Mouse (Mus musculus) intestine, embryonic 14.5 days (tissue): ENCODE results near the gene Stk17b. TPM values are rescaled to one million over a fixed set of nuclear protein-coding genes. Genes with fewer than 3 reads are reported as not detected.

Experiments used
- ATAC-seq: fragments of 200-750 bp; cut with Nextera tagmentation; replicated peaks from 2 replicates; pipeline ENCODE4 v1.8.0; 2017; ENCODE audit warnings: low read depth, moderate number of reproducible peaks, moderate TSS enrichment, moderate library complexity; ENCODE audit not compliant: low FRiP score, low TSS enrichment
- DNase-seq: peaks from one replicate; pipeline ENCODE4 v3.0.0-alpha.2; 2018; ENCODE audit warnings: low spot score
- H3K27ac ChIP-seq: fragments of 300-500 bp; sonication (generic); 2 replicates; pipeline ENCODE4 v1.5.1; 2014; ENCODE audit warnings: low read depth, mild to moderate bottlenecking, control low read depth
- H3K27me3 ChIP-seq: fragments of 300-500 bp; sonication (generic); replicated peaks from 2 replicates; pipeline ENCODE4 v1.6.1; 2014; ENCODE audit warnings: low read length, control low read depth; ENCODE audit not compliant: control insufficient read depth, insufficient read depth
- H3K36me3 ChIP-seq: fragments of 300-500 bp; sonication (generic); 2 replicates; pipeline ENCODE4 v1.6.1; 2014; ENCODE audit warnings: low read length, control low read depth; ENCODE audit not compliant: control insufficient read depth, insufficient read depth
- H3K4me1 ChIP-seq: fragments of 300-500 bp; sonication (generic); replicated peaks from 2 replicates; pipeline ENCODE4 v1.6.1; 2014; ENCODE audit warnings: low read length, control low read depth, mixed read lengths; ENCODE audit not compliant: control insufficient read depth, insufficient read depth
- H3K4me2 ChIP-seq: fragments of 300-500 bp; sonication (generic); 2 replicates; pipeline ENCODE4 v1.6.1; 2014; ENCODE audit warnings: low read length
- H3K4me3 ChIP-seq: fragments of 300-500 bp; sonication (generic); 2 replicates; pipeline ENCODE4 v1.5.1; 2014; ENCODE audit warnings: low read depth, low read length, control low read depth, mixed read lengths
- H3K9ac ChIP-seq: fragments of 300-500 bp; sonication (generic); 2 replicates; pipeline ENCODE4 v1.6.1; 2014; ENCODE audit warnings: mild to moderate bottlenecking, low read length
- H3K9me3 ChIP-seq: fragments of 300-500 bp; sonication (generic); 2 replicates; pipeline ENCODE4 v1.6.1; 2016; ENCODE audit warnings: low read length, control low read depth; ENCODE audit not compliant: control insufficient read depth
- WGBS: fragments of 180-500 bp; shearing (Covaris S2); extraction: QIAGEN DNeasy Blood & Tissue Kit; methylation state at CpG from one replicate; pipeline ENCODE4 v1.1.7; 2014; 5-methylcytosine and 5-hydroxymethylcytosine counted together
- polyA plus RNA-seq: library from polyadenylated mRNA; unstranded; fragments of >200 nt; fragmentation: Nextera tagmentation; extraction: Ambion mirVana; gene quantifications from 2 replicates; pipeline ENCODE4 v1.2.1, GENCODE M21; 2014

Gene Stk17b
- polyA plus RNA-seq, 1 experiment from 2014 or later, result 11.7 TPM

GRCm38 (mm10) chr1:53795081-53795480, 10.1 kb upstream of the Stk17b start:
- no peaks in the 10 kb centered on the region for H3K9me3 ChIP-seq
- ATAC-seq (no peak), DNase-seq (no peak)
- no peak overlapping the region for H3K9ac ChIP-seq
- no peak overlapping the region for H3K4me3 ChIP-seq
- H3K27ac ChIP-seq, result no peak overlapping the region
- H3K4me1 ChIP-seq, result no peaks in the 10 kb centered on the region
- WGBS, result 92% methylated on average over 5 of the region's 5 CpGs
- no peaks in the 10 kb centered on the region for H3K27me3 ChIP-seq
- H3K4me2 ChIP-seq, result no peak overlapping the region
- no peaks in the 10 kb centered on the region for H3K36me3 ChIP-seq

- Histone ChIP-seq H3K4me1 (no peaks in the 10 kb centered on the region), H3K9ac (no peak overlapping the region), H3K27ac (no peak overlapping the region), H3K4me3 (no peak overlapping the region), H3K9me3 (no peaks in the 10 kb centered on the region), H3K4me2 (no peak overlapping the region), H3K27me3 (no peaks in the 10 kb centered on the region), H3K36me3 (no peaks in the 10 kb centered on the region)
- DNase-seq (no peak), ATAC-seq (no peak)
- WGBS, result 87% methylated on average over 2 of the region's 2 CpGs
These were observed 9.3 kb upstream of the Stk17b start for GRCm38 (mm10) chr1:53794279-53794678.

GRCm38 (mm10) chr1:53791343-53791742, 6.3 kb upstream of the Stk17b start:
- no peak for DNase-seq
- H3K9me3 ChIP-seq, result no peaks in the 10 kb centered on the region
- no peak overlapping the region for H3K4me2 ChIP-seq
- 74% methylated on average over 2 of the region's 2 CpGs for WGBS
- no peaks in the 10 kb centered on the region for H3K36me3 ChIP-seq
- H3K27ac ChIP-seq, result no peak overlapping the region
- no peaks in the 10 kb centered on the region for H3K4me1 ChIP-seq
- H3K4me3 ChIP-seq, result no peak overlapping the region
- no peaks in the 10 kb centered on the region for H3K27me3 ChIP-seq
- no peak overlapping the region for H3K9ac ChIP-seq
- no peak for ATAC-seq

- ATAC-seq (peak; percentile 10), DNase-seq (peak; percentile 83)
- Histone ChIP-seq H3K27me3 (no peaks in the 10 kb centered on the region), H3K9ac (peak overlapping the region; percentile 84), H3K9me3 (no peaks in the 10 kb centered on the region), H3K27ac (peak overlapping the region; percentile 76), H3K4me3 (peak overlapping the region; percentile 85), H3K4me1 (no peaks in the 10 kb centered on the region), H3K4me2 (peak overlapping the region; percentile 75), H3K36me3 (no peaks in the 10 kb centered on the region)
- WGBS, result under 1% methylated on average over 17 of the region's 17 CpGs
These were observed 718 bp downstream of the Stk17b start for GRCm38 (mm10) chr1:53784291-53784720.

GRCm38 (mm10) chr1:53782956-53783355, 2.1 kb downstream of the Stk17b start:
- Histone ChIP-seq H3K9me3 (no peaks in the 10 kb centered on the region), H3K9ac (no peak overlapping the region), H3K27ac (no peak overlapping the region), H3K4me3 (no peak overlapping the region), H3K4me1 (no peaks in the 10 kb centered on the region), H3K27me3 (no peaks in the 10 kb centered on the region), H3K4me2 (no peak overlapping the region), H3K36me3 (no peaks in the 10 kb centered on the region)
- 91% methylated on average over 1 of the region's 1 CpGs for WGBS
- no peak for DNase-seq
- ATAC-seq, result no peak

GRCm38 (mm10) chr1:53782079-53782478, 2.9 kb downstream of the Stk17b start:
- H3K27ac ChIP-seq, result no peak overlapping the region
- DNase-seq (no peak), ATAC-seq (no peak)
- no peak overlapping the region for H3K4me3 ChIP-seq
- H3K36me3 ChIP-seq, result no peaks in the 10 kb centered on the region
- H3K27me3 ChIP-seq, result no peaks in the 10 kb centered on the region
- H3K9me3 ChIP-seq, result no peaks in the 10 kb centered on the region
- H3K4me1 ChIP-seq, result no peaks in the 10 kb centered on the region
- H3K9ac ChIP-seq, result no peak overlapping the region
- 83% methylated on average over 3 of the region's 3 CpGs for WGBS
- no peak overlapping the region for H3K4me2 ChIP-seq

GRCm38 (mm10) chr1:53781311-53781710, 3.7 kb downstream of the Stk17b start:
- ATAC-seq, result no peak
- no peaks in the 10 kb centered on the region for H3K36me3 ChIP-seq
- H3K4me2 ChIP-seq, result no peak overlapping the region
- H3K27me3 ChIP-seq, result no peaks in the 10 kb centered on the region
- 78% methylated on average over 1 of the region's 1 CpGs for WGBS
- no peaks in the 10 kb centered on the region for H3K4me1 ChIP-seq
- no peaks in the 10 kb centered on the region for H3K9me3 ChIP-seq
- no peak for DNase-seq
- no peak overlapping the region for H3K9ac ChIP-seq
- H3K27ac ChIP-seq, result no peak overlapping the region
- no peak overlapping the region for H3K4me3 ChIP-seq

GRCm38 (mm10) chr1:53776176-53776905, 8.7 kb downstream of the Stk17b start:
- Histone ChIP-seq H3K9me3 (no peaks in the 10 kb centered on the region), H3K4me3 (no peak overlapping the region), H3K27ac (no peak overlapping the region), H3K36me3 (no peaks in the 10 kb centered on the region), H3K4me1 (no peaks in the 10 kb centered on the region), H3K4me2 (no peak overlapping the region), H3K27me3 (no peaks in the 10 kb centered on the region), H3K9ac (no peak overlapping the region)
- WGBS, result 88% methylated on average over 7 of the region's 7 CpGs
- ATAC-seq, result no peak
- DNase-seq, result no peak

GRCm38 (mm10) chr1:53775545-53775944, 9.5 kb downstream of the Stk17b start:
- Histone ChIP-seq H3K9ac (no peak overlapping the region), H3K4me1 (no peaks in the 10 kb centered on the region), H3K27me3 (no peaks in the 10 kb centered on the region), H3K4me3 (no peak overlapping the region), H3K27ac (no peak overlapping the region), H3K9me3 (no peaks in the 10 kb centered on the region), H3K4me2 (no peak overlapping the region), H3K36me3 (no peaks in the 10 kb centered on the region)
- ATAC-seq (no peak), DNase-seq (no peak)
- 88% methylated on average over 2 of the region's 2 CpGs for WGBS
